Mouse (Mus musculus) cerebellum, adult 2 months (tissue): ENCODE measurements around the gene 9030025P20Rik. TPM values are rescaled to one million over a fixed set of nuclear protein-coding genes. Genes with fewer than 3 reads are reported as not detected.
"Not testable (repeated sequence)": the region's sequence is repeated elsewhere in the genome, so short reads cannot be mapped to it uniquely, and the experiment has no call there.

Experiments used
- DNase-seq, 2 experiments: peaks; one replicate each; pipeline ENCODE4 v3.0.0; 2021
- H3K27ac ChIP-seq: fragments of 200-500 bp; 2 replicates; pipeline ENCODE4 v1.5.1; 2012; ENCODE audit warnings: low read length, control low read depth, inconsistent platforms; ENCODE audit not compliant: insufficient read depth
- H3K27me3 ChIP-seq: fragments of 200-500 bp; 2 replicates; pipeline ENCODE4 v1.6.1; 2012; ENCODE audit warnings: inconsistent platforms, mild to moderate bottlenecking, low read length, moderate library complexity; ENCODE audit not compliant: control insufficient read depth, insufficient read depth
- H3K4me1 ChIP-seq: fragments of 200-500 bp; 2 replicates; pipeline ENCODE4 v1.6.1; 2011; ENCODE audit warnings: low read length; ENCODE audit not compliant: control insufficient read depth, insufficient read depth
- H3K4me3 ChIP-seq: fragments of 200-500 bp; replicated peaks from 2 replicates; pipeline ENCODE3; 2011; ENCODE audit warnings: mild to moderate bottlenecking, low read depth, low read length, control low read depth; ENCODE audit not compliant: insufficient read depth
- CTCF ChIP-seq: fragments of 200-500 bp; IDR thresholded peaks from 2 replicates; pipeline ENCODE4 v1.5.1; 2011; ENCODE audit warnings: low read depth, mild to moderate bottlenecking, control low read depth, low read length, moderate library complexity, borderline replicate concordance; ENCODE audit not compliant: insufficient read depth
- POLR2A ChIP-seq: fragments of 200-500 bp; IDR thresholded peaks from 2 replicates; pipeline ENCODE4 v1.6.1; 2011; ENCODE audit warnings: low read length, control low read depth, borderline replicate concordance; ENCODE audit not compliant: insufficient read depth
- WGBS: fragments of 180-500 bp; shearing (Covaris S2); methylation state at CpG from one replicate; pipeline ENCODE4 v1.1.7; 2018; 5-methylcytosine and 5-hydroxymethylcytosine counted together
- polyA plus RNA-seq: library from polyadenylated mRNA; depleted of rRNA; stranded (reverse); fragments of >200 nt; gene quantifications from 2 replicates; pipeline ENCODE4 v1.2.3, GENCODE M21; 2012; rRNA removed

9030025P20Rik gene
- polyA plus RNA-seq, result 23.8 and 24.5 TPM in 2 replicates

- no CpG with 5 or more reads among the region's 60 CpGs for WGBS
- not testable (repeated sequence) for H3K27me3 ChIP-seq, H3K27ac ChIP-seq, H3K4me1 ChIP-seq, DNase-seq, H3K4me3 ChIP-seq
These were observed at the start of gene 9030025P20Rik, which contains the start of gene Gm3417 for GRCm38 (mm10) chr17:14978362-14979038. 9030025P20Rik (plus strand) TSS chr17:14978468. Gm3417 (minus strand) TSS chr17:14978790.

GRCm38 (mm10) chr17:14928631-14929030 lies 49.6 kb upstream of the 9030025P20Rik start:
- no peak overlapping the region for H3K27ac ChIP-seq
- no peaks in the 10 kb centered on the region for H3K27me3 ChIP-seq
- DNase-seq, result no peak
- no peaks in the 10 kb centered on the region for H3K4me1 ChIP-seq
- 75% methylated on average over 5 of the region's 5 CpGs for WGBS
- no peak overlapping the region for H3K4me3 ChIP-seq
- TF ChIP-seq POLR2A (no peak), CTCF (no peak)

- no peaks in the 10 kb centered on the region for H3K27me3 ChIP-seq
- DNase-seq, result no peak
- TF ChIP-seq CTCF (no peak), POLR2A (no peak)
- H3K4me1 ChIP-seq, result no peaks in the 10 kb centered on the region
- 86% methylated on average over 7 of the region's 7 CpGs for WGBS
- no peak overlapping the region for H3K4me3 ChIP-seq
- H3K27ac ChIP-seq, result no peak overlapping the region
These were observed 47.6 kb upstream of the 9030025P20Rik start for GRCm38 (mm10) chr17:14930697-14931096.

GRCm38 (mm10) chr17:14931469-14931868 lies 46.8 kb upstream of the 9030025P20Rik start:
- H3K4me1 ChIP-seq, result no peaks in the 10 kb centered on the region
- H3K4me3 ChIP-seq, result no peak overlapping the region
- WGBS, result 85% methylated on average over 5 of the region's 5 CpGs
- H3K27me3 ChIP-seq, result no peaks in the 10 kb centered on the region
- H3K27ac ChIP-seq, result no peak overlapping the region
- no peak for TF ChIP-seq POLR2A
- TF ChIP-seq CTCF, result no peak
- DNase-seq, result no peak

GRCm38 (mm10) chr17:14935280-14935679 lies 43.0 kb upstream of the 9030025P20Rik start:
- 80% methylated on average over 14 of the region's 14 CpGs for WGBS
- H3K4me1 ChIP-seq, H3K27ac ChIP-seq, H3K27me3 ChIP-seq, H3K4me3 ChIP-seq, DNase-seq: not testable (repeated sequence)

- H3K27me3 ChIP-seq, result no peaks in the 10 kb centered on the region
- TF ChIP-seq CTCF, result no peak
- no peak for TF ChIP-seq POLR2A
- 70% methylated on average over 5 of the region's 5 CpGs for WGBS
- H3K4me3 ChIP-seq, result no peak overlapping the region
- H3K27ac ChIP-seq, result no peak overlapping the region
- no peak for DNase-seq
- no peaks in the 10 kb centered on the region for H3K4me1 ChIP-seq
These were observed 42.2 kb upstream of the 9030025P20Rik start for GRCm38 (mm10) chr17:14935841-14936605.

- H3K4me1 ChIP-seq, H3K27me3 ChIP-seq, H3K27ac ChIP-seq: not testable (repeated sequence)
- H3K4me3 ChIP-seq, result peak overlapping the region; percentile 43
- 37% methylated on average over 6 of the region's 6 CpGs for whole genome bisulfite sequencing
- peak; percentile 12 to 16 for DNase-seq
These were observed 36.1 kb upstream of the 9030025P20Rik start for GRCm38 (mm10) chr17:14942181-14942580.

- H3K4me1 ChIP-seq, result no peaks in the 10 kb centered on the region; the same call in 1 of the 2 replicates
- DNase-seq, result peak; percentile 98 to 99
- TF ChIP-seq CTCF (no peak), POLR2A (peak; percentile 65)
- under 1% methylated on average over 54 of the region's 54 CpGs for WGBS
- H3K4me3 ChIP-seq, result peak within 1 kb of the TSS; percentile 84
- H3K27me3 ChIP-seq, result no peaks in the 10 kb centered on the region
- peak within 1 kb of the TSS; percentile 57 for H3K27ac ChIP-seq
These were observed 35.1 kb upstream of the 9030025P20Rik start, which contains the start of the genes Wdr27 and 1600012H06Rik for GRCm38 (mm10) chr17:14943009-14943728. Wdr27 (minus strand) TSS chr17:14943158. 1600012H06Rik (plus strand) TSS chr17:14943184.
